Mouse (Mus musculus) olfactory bulb, adult 2 months (tissue): ENCODE results near the gene Tubg1. TPM values are rescaled to one million over a fixed set of nuclear protein-coding genes. Genes with fewer than 3 reads are reported as not detected.

Experiments
- H3K27ac ChIP-seq: fragments of 200-500 bp; 2 replicates; pipeline ENCODE4 v1.5.1; 2012; ENCODE audit warnings: low read depth, low read length; ENCODE audit not compliant: insufficient read depth
- H3K4me1 ChIP-seq: fragments of 200-500 bp; 2 replicates; pipeline ENCODE4 v1.6.1; 2012; ENCODE audit warnings: low read length; ENCODE audit not compliant: control insufficient read depth, insufficient read depth
- H3K4me3 ChIP-seq: fragments of 200-500 bp; 2 replicates; pipeline ENCODE4 v1.5.1; 2012; ENCODE audit warnings: mild to moderate bottlenecking, low read depth, low read length, moderate library complexity; ENCODE audit not compliant: insufficient read depth
- CTCF ChIP-seq: fragments of 200-500 bp; IDR thresholded peaks from 2 replicates; pipeline ENCODE4 v1.5.1; 2012; ENCODE audit warnings: low read depth, mild to moderate bottlenecking, low read length, moderate library complexity; ENCODE audit not compliant: insufficient read depth
- POLR2A ChIP-seq: fragments of 200-500 bp; IDR thresholded peaks from 2 replicates; pipeline ENCODE4 v1.6.1; 2012; ENCODE audit warnings: mild to moderate bottlenecking, low read depth, low read length, moderate library complexity; ENCODE audit not compliant: insufficient read depth
- WGBS: fragments of 180-500 bp; shearing (Covaris S2); methylation state at CpG from one replicate; pipeline ENCODE4 v1.1.7; 2018; 5-methylcytosine and 5-hydroxymethylcytosine counted together
- polyA plus RNA-seq: library from polyadenylated mRNA; stranded (reverse); fragments of >200 nt; gene quantifications from 2 replicates; pipeline ENCODE4 v1.2.4, GENCODE M21; 2012; ENCODE audit warnings: low replicate concordance; ENCODE audit not compliant: missing spikeins, insufficient read depth, insufficient read length

Gene Tubg1
- polyA plus RNA-seq, 1 experiment: not detected

DNA sequence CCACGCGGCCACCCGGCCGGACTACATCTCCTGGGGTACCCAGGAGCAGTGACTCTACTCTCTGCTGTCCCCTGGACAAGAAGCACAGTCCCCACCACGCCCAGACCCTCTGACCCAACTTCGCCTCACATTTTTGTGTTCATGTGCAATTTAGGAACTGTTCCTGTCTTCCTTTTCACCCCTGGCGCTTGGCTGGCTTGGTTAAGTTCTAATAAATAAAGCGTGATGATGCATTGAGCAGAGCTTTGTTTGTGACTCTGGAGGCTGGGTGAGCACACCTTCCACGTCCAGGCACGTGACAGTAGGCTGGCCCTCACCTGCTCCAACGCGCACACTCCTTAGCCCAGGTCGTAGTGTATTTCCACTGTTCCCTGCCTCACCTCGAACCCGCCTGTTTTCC is 41.8 kb downstream of the Tubg1 start:
- Histone ChIP-seq H3K27ac (no peak overlapping the region), H3K4me1 (peaks cover 16% of the 10 kb centered on the region), H3K4me3 (no peak overlapping the region)
- TF ChIP-seq POLR2A (no peak), CTCF (no peak)
- whole genome bisulfite sequencing: 91% methylated on average over 15 of the region's 15 CpGs

DNA sequence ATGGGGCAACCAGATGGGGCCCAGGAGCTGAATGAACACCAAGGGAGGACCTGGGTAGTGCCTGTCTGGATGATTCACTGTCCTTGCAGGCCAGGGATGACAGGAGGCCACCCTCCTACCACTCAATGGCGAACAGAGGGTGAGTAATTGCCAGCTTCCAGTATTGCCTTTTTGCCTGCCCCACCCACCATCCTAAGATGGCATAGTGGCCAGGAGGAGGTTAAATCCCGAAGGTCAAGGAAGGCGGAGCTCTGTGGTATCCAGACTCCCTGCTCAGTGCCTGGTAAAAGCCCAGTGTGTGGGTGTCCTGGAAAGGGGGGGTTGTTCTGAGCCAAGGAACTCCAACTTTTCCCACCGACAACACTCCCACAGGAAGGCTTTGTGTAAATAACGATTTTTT is 42.6 kb downstream of the Tubg1 start:
- WGBS: 28% methylated on average over 5 of the region's 5 CpGs
- Histone ChIP-seq H3K27ac (peak overlapping the region; percentile 18; the same call in 1 of the 2 replicates), H3K4me1 (peaks cover 13% of the 10 kb centered on the region), H3K4me3 (no peak overlapping the region)
- TF ChIP-seq CTCF (no peak), POLR2A (no peak)

DNA sequence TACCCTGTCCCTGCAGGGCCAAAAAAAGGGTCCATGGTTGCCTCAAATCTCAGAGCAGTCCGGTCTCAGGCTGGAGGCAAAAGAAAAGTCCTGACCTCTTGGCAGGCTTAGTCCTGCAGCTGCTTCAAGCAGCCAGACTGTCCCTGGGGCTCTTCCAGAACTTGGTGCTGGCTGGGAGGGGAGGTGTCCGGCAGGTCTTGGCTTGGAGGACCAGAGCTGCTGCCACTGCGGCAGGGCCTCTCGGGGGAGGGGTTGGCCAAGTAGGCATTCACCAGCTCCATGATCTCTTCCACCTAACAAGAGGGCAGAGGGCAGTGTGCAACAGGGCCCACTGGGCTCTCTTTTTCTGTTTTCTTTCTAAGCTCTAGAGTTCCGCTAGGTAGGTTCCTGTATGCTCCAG is 43.0 kb downstream of the Tubg1 start:
- H3K27ac ChIP-seq: no peak overlapping the region
- no peak for TF ChIP-seq CTCF

DNA sequence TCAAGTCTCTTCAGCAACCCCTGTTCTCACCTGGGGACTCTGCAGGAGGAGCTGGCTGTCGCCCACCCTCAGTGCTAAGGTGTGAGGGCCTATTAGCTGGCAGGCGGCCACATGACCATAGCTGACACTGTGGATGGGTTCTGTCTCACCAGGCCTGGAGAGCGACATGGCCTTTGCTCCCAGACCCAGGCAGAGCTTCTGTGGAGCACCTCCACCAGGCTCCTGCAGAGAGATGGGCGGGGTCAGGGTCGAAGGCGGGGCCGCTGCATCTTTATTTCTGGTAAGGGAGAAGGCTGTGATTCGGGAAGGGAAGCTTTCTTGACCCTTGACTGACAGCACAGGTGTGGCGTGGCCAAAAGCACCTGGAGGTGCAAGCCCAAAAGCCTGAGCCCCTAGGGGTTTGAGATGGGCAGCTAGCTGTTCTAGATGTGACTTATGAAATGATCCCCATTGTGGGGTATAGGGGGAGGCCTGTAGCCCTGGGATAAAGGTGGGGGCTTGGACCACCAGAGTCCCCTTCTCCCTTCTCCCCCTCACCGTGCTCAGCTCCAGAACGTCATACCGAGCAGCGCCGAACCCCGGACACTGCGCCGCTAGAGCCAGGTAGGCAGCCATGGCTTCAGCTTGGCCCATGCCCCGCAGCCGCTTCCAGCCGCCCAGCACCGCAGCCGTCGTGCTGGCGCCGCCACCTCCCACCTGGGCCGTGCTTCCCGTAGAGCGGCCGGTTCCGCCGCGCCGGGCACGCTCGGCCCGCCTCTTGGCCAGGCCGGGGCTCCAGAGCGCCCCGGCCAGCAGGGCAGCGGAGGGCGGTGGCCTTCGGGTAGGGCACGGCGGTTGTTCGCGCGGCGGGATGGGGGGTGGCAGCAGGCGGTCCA is 44.0 kb downstream of the Tubg1 start:
- no peak for TF ChIP-seq POLR2A
- no peak for TF ChIP-seq CTCF
- Histone ChIP-seq H3K4me1 (peaks cover 14% of the 10 kb centered on the region), H3K27ac (0 out of 2 replicates have a peak overlapping the region, but pooled peaks have one; percentile 1), H3K4me3 (no peak overlapping the region)
- 64% methylated on average over 49 of the region's 49 CpGs for WGBS

More for the DNA sequence above, 43.0 kb downstream of the Tubg1 start:
- H3K4me1 ChIP-seq: peaks cover 13% of the 10 kb centered on the region
- 41% methylated on average over 5 of the region's 5 CpGs for WGBS
- H3K4me3 ChIP-seq: no peak overlapping the region

DNA sequence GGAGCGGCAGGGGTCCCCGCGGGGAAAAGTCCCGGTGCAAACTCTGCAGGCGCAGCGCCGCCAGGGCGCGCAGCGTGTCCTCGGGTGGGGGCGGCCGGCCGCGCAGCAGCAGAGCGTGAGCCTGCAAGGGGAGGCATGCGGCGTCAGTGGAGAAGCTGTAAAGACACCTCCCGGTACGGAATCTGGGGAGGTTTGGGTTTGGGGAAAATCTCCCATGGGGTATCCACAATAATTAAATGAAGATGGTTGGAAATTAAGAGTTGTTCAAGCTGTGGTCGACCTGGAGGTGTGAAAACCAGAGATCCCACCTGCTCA is 44.6 kb downstream of the Tubg1 start:
- H3K4me1 ChIP-seq: peaks cover 20% of the 10 kb centered on the region
- TF ChIP-seq POLR2A: no peak
- TF ChIP-seq CTCF: no peak
- no peak overlapping the region for H3K27ac ChIP-seq
- WGBS: 61% methylated on average over 21 of the region's 21 CpGs
- no peak overlapping the region for H3K4me3 ChIP-seq

DNA sequence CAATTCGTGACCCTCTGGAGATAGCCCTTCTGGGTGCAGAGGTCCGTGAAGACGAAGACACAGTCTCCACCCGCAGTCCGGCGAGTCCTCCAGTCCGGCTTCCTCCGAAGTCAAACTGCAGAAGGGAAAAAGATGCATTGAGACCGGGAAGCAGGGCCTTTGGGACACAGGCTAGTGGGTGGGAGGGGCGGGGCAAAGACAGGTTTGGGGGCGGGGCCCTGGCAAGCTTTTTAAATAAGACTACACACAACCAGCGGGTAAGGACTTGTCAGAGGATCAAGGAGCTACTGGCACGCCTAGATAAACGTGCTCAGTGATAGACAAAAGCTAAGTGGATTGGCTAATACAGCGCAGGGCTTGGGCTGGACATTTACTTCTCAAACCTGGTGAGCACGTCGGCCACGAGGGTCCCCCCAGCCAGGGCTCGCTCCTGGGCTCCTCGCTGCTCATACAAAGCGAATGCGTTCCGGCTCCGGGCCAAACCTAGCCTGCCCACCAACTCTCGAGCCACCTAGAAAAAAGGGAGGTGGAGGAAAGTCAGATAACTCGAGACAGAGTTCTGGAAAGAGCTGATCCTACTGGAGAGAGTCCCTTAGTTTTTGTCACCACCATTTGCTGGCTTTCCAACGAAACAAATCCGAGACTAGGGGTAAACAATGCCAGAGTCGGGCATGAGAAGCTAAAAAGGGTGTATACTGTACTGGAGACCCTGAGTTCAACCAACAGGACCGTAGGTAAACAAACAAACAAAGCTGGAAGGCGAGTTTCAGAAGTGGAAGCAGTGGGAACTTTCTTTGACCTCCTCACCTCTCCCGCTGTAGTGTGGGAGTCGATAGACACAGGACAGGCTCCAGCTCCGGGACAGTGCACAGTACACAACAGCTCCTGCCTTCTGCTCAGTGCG is 45.2 kb downstream of the Tubg1 start:
- Histone ChIP-seq H3K4me3 (no peak overlapping the region), H3K27ac (no peak overlapping the region), H3K4me1 (peaks cover 25% of the 10 kb centered on the region)
- WGBS: 73% methylated on average over 35 of the region's 35 CpGs
- TF ChIP-seq POLR2A: no peak
- TF ChIP-seq CTCF: no peak

DNA sequence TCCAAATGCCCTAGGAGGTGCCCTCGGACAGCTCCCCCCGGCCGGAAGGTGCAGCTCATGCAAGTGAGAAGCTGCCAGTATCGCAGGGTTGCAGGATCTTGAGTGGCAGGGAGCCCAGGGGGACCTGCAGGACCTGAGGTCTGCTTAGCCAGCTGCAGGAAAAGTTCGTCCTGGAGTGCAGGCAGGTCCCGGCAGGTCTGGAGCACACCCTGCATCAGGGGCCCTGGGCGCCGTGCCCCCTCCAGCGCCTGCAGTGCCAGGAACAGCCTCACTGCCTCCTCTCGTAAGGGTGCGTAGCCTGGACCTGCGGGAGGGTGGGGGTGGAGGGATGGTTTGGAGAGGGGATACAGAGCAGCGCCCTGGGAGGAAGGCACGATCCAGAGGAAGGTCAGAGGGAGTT is 46.6 kb downstream of the Tubg1 start:
- Histone ChIP-seq H3K4me1 (peaks cover 31% of the 10 kb centered on the region), H3K27ac (no peak overlapping the region), H3K4me3 (no peak overlapping the region)
- 83% methylated on average over 14 of the region's 14 CpGs for WGBS
- TF ChIP-seq CTCF (no peak), POLR2A (no peak)

DNA sequence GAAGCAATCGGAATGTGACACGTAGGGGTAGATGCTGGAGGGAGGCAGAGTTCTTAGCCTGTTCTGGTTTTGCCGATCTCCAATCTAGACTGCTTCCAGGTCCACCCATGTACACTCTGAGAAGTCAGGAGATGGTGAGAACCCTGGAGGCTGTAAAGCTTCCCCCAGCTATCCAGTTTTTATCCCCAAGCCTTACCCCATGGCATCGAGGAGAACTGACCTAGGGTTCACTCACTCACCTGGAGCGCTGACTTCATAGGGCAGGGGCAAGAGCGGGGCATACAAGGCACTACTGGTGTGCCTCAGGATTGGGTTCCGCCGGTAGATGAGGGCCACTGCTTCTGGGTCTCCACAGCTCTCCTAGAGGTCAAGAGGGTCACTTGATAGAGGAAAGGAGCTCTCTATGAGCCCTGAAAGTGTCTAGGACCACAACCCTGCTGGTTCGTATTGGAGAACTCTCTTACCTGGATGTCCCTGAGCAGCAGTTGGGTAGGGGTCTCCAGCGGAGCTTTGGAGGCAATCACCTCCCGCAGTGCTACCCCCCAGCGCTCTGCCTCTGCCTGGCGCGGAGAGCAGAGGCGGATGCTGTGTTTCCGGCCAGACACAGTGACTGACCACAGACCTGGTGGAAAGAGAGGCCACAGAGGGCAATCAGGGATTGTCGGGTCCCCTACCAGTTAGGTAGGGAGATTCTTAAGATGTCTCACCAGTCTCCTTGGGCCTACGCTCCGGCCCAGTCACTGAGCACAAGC is 47.6 kb downstream of the Tubg1 start:
- Histone ChIP-seq H3K4me3 (no peak overlapping the region), H3K27ac (no peak overlapping the region), H3K4me1 (peaks cover 32% of the 10 kb centered on the region)
- 83% methylated on average over 19 of the region's 19 CpGs for WGBS
- no peak for TF ChIP-seq CTCF
- TF ChIP-seq POLR2A: no peak

DNA sequence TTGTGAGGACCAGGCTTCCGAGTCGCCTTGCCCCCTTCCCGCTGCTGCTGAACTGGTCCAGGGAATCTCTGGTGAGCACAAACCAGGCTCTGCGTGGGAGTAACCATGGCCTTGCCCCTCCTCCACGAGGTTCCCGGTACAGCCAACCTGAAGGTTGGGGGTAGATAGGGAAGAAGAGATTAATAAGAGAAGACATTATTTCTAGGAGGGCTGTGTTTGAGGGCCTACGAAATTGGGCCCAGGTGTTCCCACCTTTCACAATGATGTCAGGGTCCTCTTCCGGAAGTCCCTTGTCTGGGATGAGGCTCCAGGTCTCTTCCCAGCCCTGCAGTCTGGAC is 48.2 kb downstream of the Tubg1 start:
- H3K4me3 ChIP-seq: no peak overlapping the region
- H3K4me1 ChIP-seq: peaks cover 27% of the 10 kb centered on the region
- no peak for TF ChIP-seq CTCF
- H3K27ac ChIP-seq: no peak overlapping the region
- 74% methylated on average over 8 of the region's 8 CpGs for WGBS
